Mouse (Mus musculus) kidney, embryonic 16.5 days (tissue): ENCODE data around the gene Klf4. TPM values are rescaled to one million over a fixed set of nuclear protein-coding genes. Genes with fewer than 3 reads are reported as not detected.

Source experiments
- ATAC-seq: fragments of 200-750 bp; cut with Nextera tagmentation; 2 replicates; pipeline ENCODE4 v1.8.0; 2017; ENCODE audit warnings: moderate TSS enrichment; ENCODE audit not compliant: low FRiP score, low TSS enrichment
- H3K27ac ChIP-seq: fragments of 300-500 bp; sonication (generic); 2 replicates; pipeline ENCODE4 v1.5.1; 2014; ENCODE audit warnings: low read length
- H3K27me3 ChIP-seq: fragments of 300-500 bp; sonication (generic); 2 replicates; pipeline ENCODE4 v1.6.1; 2014; ENCODE audit warnings: low read length, control low read depth, mixed read lengths; ENCODE audit not compliant: insufficient read depth
- H3K36me3 ChIP-seq: fragments of 300-500 bp; sonication (generic); 2 replicates; pipeline ENCODE4 v1.6.1; 2014; ENCODE audit warnings: low read length, control low read depth, mixed read lengths; ENCODE audit not compliant: insufficient read depth
- H3K4me1 ChIP-seq: fragments of 300-500 bp; sonication (generic); 2 replicates; pipeline ENCODE4 v1.6.1; 2014; ENCODE audit warnings: low read length, control low read depth, mixed read lengths; ENCODE audit not compliant: insufficient read depth
- H3K4me2 ChIP-seq: fragments of 300-500 bp; sonication (generic); replicated peaks from 2 replicates; pipeline ENCODE4 v1.6.1; 2014; ENCODE audit warnings: low read depth, low read length
- H3K4me3 ChIP-seq: fragments of 300-500 bp; sonication (generic); 2 replicates; pipeline ENCODE4 v1.5.1; 2014; ENCODE audit warnings: mild to moderate bottlenecking, low read length
- H3K9ac ChIP-seq: fragments of 300-500 bp; sonication (generic); replicated peaks from 2 replicates; pipeline ENCODE4 v1.6.1; 2014; ENCODE audit warnings: low read length
- H3K9me3 ChIP-seq: fragments of 300-500 bp; sonication (generic); 2 replicates; pipeline ENCODE4 v1.6.1; 2016; ENCODE audit warnings: low read length, control low read depth
- WGBS: fragments of 180-500 bp; shearing (Covaris S2); extraction: QIAGEN DNeasy Blood & Tissue Kit; methylation state at CpG from one replicate; pipeline ENCODE4 v1.1.7; 2014; 5-methylcytosine and 5-hydroxymethylcytosine counted together
- polyA plus RNA-seq: library from polyadenylated mRNA; unstranded; fragments of >200 nt; fragmentation: Nextera tagmentation; extraction: Ambion mirVana; gene quantifications from 2 replicates; pipeline ENCODE4 v1.2.1, GENCODE M21; 2015

Gene Klf4
- polyA plus RNA-seq, 1 experiment from 2014 or later = 3.8 TPM

DNA sequence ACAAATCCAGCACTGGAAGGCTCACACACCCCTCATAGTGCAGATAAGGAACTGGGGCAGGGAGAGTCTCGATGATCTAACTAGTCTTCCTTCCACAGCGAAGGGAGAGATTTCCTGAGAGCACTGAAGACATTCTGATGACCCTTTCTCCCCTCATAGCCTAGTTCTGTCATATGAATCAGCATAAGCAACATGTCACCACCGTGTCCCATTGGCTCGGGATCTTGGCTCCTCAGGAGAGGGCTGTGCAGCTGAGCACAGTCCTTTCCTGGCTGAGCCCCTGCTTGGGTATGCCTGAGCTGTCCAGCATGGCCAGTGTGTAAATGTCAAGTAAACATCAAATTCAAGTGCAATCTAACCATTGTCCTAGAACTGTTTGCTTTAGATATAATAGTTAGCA is 9.0 kb upstream of the Klf4 start:
- Histone ChIP-seq H3K9me3 (no peaks in the 10 kb centered on the region), H3K4me1 (no peaks in the 10 kb centered on the region), H3K27me3 (no peaks in the 10 kb centered on the region), H3K27ac (no peak overlapping the region), H3K9ac (no peak overlapping the region), H3K4me2 (no peak overlapping the region), H3K36me3 (no peaks in the 10 kb centered on the region), H3K4me3 (no peak overlapping the region)
- no peak for ATAC-seq
- whole genome bisulfite sequencing = 61% methylated on average over 4 of the region's 4 CpGs

DNA sequence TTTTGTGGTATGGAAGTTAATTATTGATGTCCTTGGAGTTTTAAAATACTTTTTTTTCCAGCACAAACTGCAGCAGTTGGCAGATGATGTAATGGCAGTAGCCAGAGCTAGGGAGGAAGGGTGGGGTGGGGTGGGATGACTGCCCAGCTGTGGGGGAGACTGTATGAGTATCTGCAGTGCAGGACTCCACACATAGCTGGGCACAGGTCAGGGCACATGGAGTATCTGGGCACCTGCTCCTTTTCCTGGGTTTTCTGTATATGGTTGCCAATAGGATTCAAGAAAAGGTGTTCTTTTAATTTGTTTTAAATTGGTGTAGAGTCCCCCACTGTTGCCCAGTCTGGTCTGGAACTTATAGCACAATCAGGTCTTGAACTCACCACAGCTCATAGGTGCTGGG is 2.7 kb upstream of the Klf4 start:
- peaks cover 9% of the 10 kb centered on the region for H3K27me3 ChIP-seq
- H3K9me3 ChIP-seq = no peaks in the 10 kb centered on the region
- H3K4me1 ChIP-seq = peaks cover 32% of the 10 kb centered on the region
- no peak overlapping the region for H3K4me2 ChIP-seq
- H3K9ac ChIP-seq = no peak overlapping the region
- no peak for ATAC-seq
- no peaks in the 10 kb centered on the region for H3K36me3 ChIP-seq
- H3K27ac ChIP-seq = no peak overlapping the region
- H3K4me3 ChIP-seq = no peak overlapping the region

DNA sequence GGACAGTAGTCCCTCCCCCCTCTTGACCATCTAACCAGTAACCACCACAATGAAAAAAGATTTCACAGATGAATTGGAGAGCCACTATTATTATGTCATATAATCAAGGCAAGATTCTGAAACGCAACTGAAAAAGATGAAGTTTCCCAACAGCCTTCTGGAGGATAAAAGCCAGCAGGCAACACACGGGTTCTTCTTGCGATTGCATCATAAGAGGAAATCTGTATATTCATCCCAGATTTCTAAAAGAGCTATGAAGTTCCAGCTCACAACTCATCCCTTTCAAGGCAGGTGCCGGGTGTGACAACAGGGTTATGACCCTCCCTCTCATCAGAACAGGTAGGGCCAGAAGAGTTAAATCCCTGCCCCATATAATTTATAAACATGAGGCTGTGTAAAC is 2.2 kb upstream of the Klf4 start:
- Histone ChIP-seq H3K9ac (no peak overlapping the region), H3K27me3 (peaks cover 9% of the 10 kb centered on the region), H3K4me1 (peaks cover 34% of the 10 kb centered on the region), H3K36me3 (no peaks in the 10 kb centered on the region), H3K4me2 (no peak overlapping the region), H3K4me3 (no peak overlapping the region), H3K9me3 (no peaks in the 10 kb centered on the region), H3K27ac (no peak overlapping the region)
- WGBS = 72% methylated on average over 4 of the region's 4 CpGs
- no peak for ATAC-seq

DNA sequence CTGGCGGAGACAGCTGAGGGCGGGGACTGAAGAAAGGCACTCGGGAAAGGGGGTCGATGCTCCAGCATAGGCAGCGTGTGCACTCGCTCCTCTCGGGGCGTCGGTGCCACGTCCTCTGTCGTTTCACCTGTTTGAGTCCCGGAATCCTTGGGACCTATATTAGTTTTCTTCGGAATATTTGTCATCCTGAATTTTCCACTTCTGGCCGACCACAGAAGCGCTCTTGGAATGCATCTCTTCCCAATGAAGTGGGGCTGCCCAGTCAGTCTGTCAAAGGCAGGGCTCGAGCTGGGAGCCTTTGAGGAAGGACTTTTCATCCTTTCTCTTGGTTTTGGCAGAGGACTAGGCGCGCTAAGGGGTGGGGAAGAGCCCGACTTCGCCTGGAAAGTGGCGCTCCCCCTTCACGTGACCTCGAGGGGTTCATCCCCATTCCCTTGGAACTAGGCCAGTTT is 1.6 kb upstream of the Klf4 start:
- Histone ChIP-seq H3K4me2 (peak overlapping the region; percentile 96), H3K4me1 (peaks cover 34% of the 10 kb centered on the region), H3K4me3 (peak overlapping the region; percentile 73), H3K36me3 (no peaks in the 10 kb centered on the region), H3K27ac (no peak overlapping the region), H3K9ac (peak overlapping the region; percentile 78), H3K9me3 (no peaks in the 10 kb centered on the region), H3K27me3 (peaks cover 9% of the 10 kb centered on the region)
- 2% methylated on average over 23 of the region's 23 CpGs for WGBS
- ATAC-seq = no peak

DNA sequence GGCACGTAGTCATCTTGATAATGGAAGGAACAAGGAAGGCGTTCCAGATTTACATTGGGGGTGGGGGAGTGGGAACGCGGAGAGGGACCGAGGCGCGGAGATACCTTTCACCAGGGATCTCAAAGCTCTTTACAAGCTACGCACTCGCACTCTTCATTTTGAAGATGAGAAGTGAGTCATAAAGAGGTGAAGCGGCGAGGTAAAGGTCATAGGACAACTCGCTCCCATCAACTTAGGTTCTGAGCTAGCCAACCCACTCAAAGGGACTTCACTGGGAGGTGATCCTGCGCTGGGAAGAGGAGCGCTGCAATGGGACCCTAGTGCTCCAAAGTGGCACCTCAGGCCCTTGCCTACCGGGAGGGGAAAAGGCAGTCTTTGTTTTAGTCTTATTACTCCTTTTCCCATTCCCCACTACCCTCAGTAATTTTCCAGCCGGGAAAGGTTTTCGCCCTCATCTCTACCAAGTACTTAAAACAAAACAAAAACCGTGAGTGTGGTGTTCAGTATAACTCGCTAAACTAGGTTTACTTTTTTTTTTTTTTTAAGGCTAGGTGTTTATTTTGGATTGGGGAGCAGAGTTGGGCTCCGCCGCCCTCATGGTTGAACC is 1.0 kb upstream of the Klf4 start:
- peak overlapping the region; percentile 96 for H3K4me2 ChIP-seq
- no peaks in the 10 kb centered on the region for H3K36me3 ChIP-seq
- WGBS = 0% methylated on average over 21 of the region's 21 CpGs
- H3K9ac ChIP-seq = peak overlapping the region; percentile 78
- H3K9me3 ChIP-seq = no peaks in the 10 kb centered on the region
- ATAC-seq = no peak
- peaks cover 34% of the 10 kb centered on the region for H3K4me1 ChIP-seq
- H3K27ac ChIP-seq = peak overlapping the region; percentile 83
- H3K4me3 ChIP-seq = peak overlapping the region; percentile 73
- peaks cover 9% of the 10 kb centered on the region for H3K27me3 ChIP-seq

- peak; percentile 43 for ATAC-seq
- H3K9me3 ChIP-seq = no peaks in the 10 kb centered on the region
- 0 out of 2 replicates have a peak, but pooled peaks cover 3% of the 10 kb centered on the region for H3K36me3 ChIP-seq
- WGBS = under 1% methylated on average over 28 of the region's 42 CpGs
- peak overlapping the region; percentile 96 for H3K4me2 ChIP-seq
- H3K4me1 ChIP-seq = peaks cover 34% of the 10 kb centered on the region
- H3K27me3 ChIP-seq = peaks cover 9% of the 10 kb centered on the region
- peak overlapping the region; percentile 73 for H3K4me3 ChIP-seq
- peak overlapping the region; percentile 24; the same call in 1 of the 2 replicates for H3K27ac ChIP-seq
- H3K9ac ChIP-seq = peak overlapping the region; percentile 78
Observed at GRCm38 (mm10) chr4:55531856-55532406, 335 bp downstream of the Klf4 start.

- ATAC-seq = peak; percentile 1; the same call in 1 of the 2 replicates
- no peaks in the 10 kb centered on the region for H3K9me3 ChIP-seq
- peak overlapping the region; percentile 96 for H3K4me2 ChIP-seq
- H3K4me3 ChIP-seq = peak overlapping the region; percentile 73
- H3K36me3 ChIP-seq = 0 out of 2 replicates have a peak, but pooled peaks cover 3% of the 10 kb centered on the region
- H3K4me1 ChIP-seq = peaks cover 34% of the 10 kb centered on the region
- H3K9ac ChIP-seq = peak overlapping the region; percentile 78
- peaks cover 9% of the 10 kb centered on the region for H3K27me3 ChIP-seq
- peak overlapping the region; percentile 24; the same call in 1 of the 2 replicates for H3K27ac ChIP-seq
- under 1% methylated on average over 56 of the region's 56 CpGs for WGBS
Observed at GRCm38 (mm10) chr4:55531096-55531855, 990 bp downstream of the Klf4 start.

DNA sequence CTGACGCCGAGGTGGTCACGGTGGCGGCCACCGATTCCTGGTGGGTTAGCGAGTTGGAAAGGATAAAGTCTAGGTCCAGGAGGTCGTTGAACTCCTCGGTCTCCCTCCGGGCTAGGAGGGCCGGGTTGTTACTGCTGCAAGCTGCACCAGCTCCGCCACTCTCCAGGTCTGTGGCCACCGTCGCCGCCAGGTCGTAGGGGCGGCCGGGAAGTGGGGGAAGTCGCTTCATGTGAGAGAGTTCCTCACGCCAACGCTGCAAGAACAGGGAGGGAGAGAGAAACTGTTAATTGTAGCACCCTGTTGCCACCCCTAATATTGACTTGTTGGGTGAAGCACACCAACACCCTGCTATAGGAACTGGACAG is 1.6 kb downstream of the Klf4 start:
- WGBS = under 1% methylated on average over 20 of the region's 20 CpGs
- Histone ChIP-seq H3K4me3 (peak overlapping the region; percentile 73), H3K27ac (no peak overlapping the region)

GRCm38 (mm10) chr4:55530236-55530635 is 2.0 kb downstream of the Klf4 start:
- H3K4me2 ChIP-seq = peak overlapping the region; percentile 96
- H3K9ac ChIP-seq = peak overlapping the region; percentile 78
- 0% methylated on average over 27 of the region's 27 CpGs for WGBS
- H3K4me3 ChIP-seq = peak overlapping the region; percentile 73
- 0 out of 2 replicates have a peak, but pooled peaks cover 3% of the 10 kb centered on the region for H3K36me3 ChIP-seq
- peaks cover 34% of the 10 kb centered on the region for H3K4me1 ChIP-seq
- no peak overlapping the region for H3K27ac ChIP-seq
- no peaks in the 10 kb centered on the region for H3K9me3 ChIP-seq
- ATAC-seq = peak; percentile 46
- peaks cover 9% of the 10 kb centered on the region for H3K27me3 ChIP-seq

More for the DNA sequence above, 1.6 kb downstream of the Klf4 start:
- peaks cover 34% of the 10 kb centered on the region for H3K4me1 ChIP-seq
- peak overlapping the region; percentile 96 for H3K4me2 ChIP-seq
- no peak for ATAC-seq
- peaks cover 9% of the 10 kb centered on the region for H3K27me3 ChIP-seq
- H3K9ac ChIP-seq = peak overlapping the region; percentile 78
- 0 out of 2 replicates have a peak, but pooled peaks cover 3% of the 10 kb centered on the region for H3K36me3 ChIP-seq
- H3K9me3 ChIP-seq = no peaks in the 10 kb centered on the region
